Mouse (Mus musculus): Measurements from ENCODE around the gene Ksr2.

DNA sequence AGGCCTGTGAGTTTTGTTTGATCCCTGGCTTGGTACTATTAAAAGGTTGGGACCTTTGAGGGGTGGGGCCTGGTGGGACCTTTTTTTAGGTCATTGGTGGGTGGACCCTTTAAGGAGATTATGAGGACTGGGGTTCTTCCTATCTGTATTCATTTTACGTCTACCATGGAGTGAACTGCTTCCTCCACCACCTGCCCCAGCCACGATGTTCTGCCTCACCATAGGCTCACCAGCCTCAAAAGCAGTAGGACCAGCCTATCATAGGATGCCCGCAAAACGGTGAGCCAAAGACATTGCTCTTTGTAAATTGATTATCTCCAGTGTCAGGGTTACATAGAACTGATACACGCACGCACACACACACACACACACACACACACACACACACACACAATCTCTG is 16.4 kb upstream of the Ksr2 start:
- TF ChIP-seq POLR2A (IDR thresholded peaks at IDR 0.05; ENCODE audit: low read depth, low read length) = no peak
- no peak for TF ChIP-seq CTCF (IDR thresholded peaks at IDR 0.05; ENCODE audit: extremely low read depth, insufficient read depth, insufficient read length, insufficient replicate concordance)

Data from spleen, adult 2 months (tissue).